Mouse (Mus musculus): ENCODE data around the gene Kdm4c. TPM values are rescaled to one million over a fixed set of nuclear protein-coding genes. Genes with fewer than 3 reads are reported as not detected.
A peak's percentile ranks its signal among the peaks of the same experiment; 100 is the strongest.
"Not testable (repeated sequence)": the region's sequence is repeated elsewhere in the genome, so short reads cannot be mapped to it uniquely, and the experiment has no call there.

Gene Kdm4c
- 5.3 and 6.0 TPM in 2 replicates for polyA plus RNA-seq (2015; fragmentation: Nextera tagmentation; extraction: Ambion mirVana)

DNA sequence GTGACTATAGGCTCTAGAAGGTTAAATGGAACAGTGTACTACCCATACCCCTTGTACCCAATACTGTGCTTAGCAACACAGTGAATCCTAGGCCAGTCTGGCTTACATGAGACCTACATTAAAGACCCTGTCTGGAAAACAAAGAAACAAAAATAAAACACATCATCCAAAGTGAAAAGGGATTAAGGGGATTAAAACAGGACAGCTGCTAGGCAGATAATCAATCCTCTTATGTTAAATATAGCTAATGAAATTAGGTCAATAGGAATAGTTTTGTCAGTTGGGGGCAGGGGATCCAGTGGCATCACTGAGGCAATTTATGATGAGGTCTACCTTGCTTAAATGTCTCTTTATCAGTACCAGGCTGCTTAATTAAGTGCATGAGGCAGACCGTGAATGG lies at the start of gene Kdm4c:
Kdm4c (plus strand) TSS at position 322 of the 400 bp plus-strand sequence.
- Histone ChIP-seq H3K27me3 (ENCODE audit: control insufficient read depth, insufficient read depth, low read depth, low read length) (no peaks in the 10 kb centered on the region), H3K36me3 (ENCODE audit: control insufficient read depth, insufficient read depth) (no peaks in the 10 kb centered on the region), H3K9me3 (replicated peaks; ENCODE audit: control insufficient read depth, low read length) (no peaks in the 10 kb centered on the region), H3K9ac (ENCODE audit: low read depth, low read length) (no peak within 1 kb of the TSS), H3K4me2 (ENCODE audit: low read depth, low read length) (no peak within 1 kb of the TSS), H3K4me3 (ENCODE audit: low read depth, low read length) (no peak within 1 kb of the TSS), H3K27ac (ENCODE audit: low read length) (no peak within 1 kb of the TSS), H3K4me1 (ENCODE audit: control insufficient read depth, low read depth, low read length) (no peaks in the 10 kb centered on the region)
- no peak for ATAC-seq (ENCODE audit: low read depth)
- 69% methylated on average over 1 of the region's 1 CpGs for WGBS (ENCODE audit: insufficient replicate concordance)

- H3K4me3 ChIP-seq (ENCODE audit: low read depth, low read length) = no peak overlapping the region
- no peaks in the 10 kb centered on the region for H3K27me3 ChIP-seq (ENCODE audit: control insufficient read depth, insufficient read depth, low read depth, low read length)
- H3K9ac ChIP-seq (ENCODE audit: low read depth, low read length) = no peak overlapping the region
- no peak overlapping the region for H3K27ac ChIP-seq (ENCODE audit: low read length)
- H3K36me3 ChIP-seq (ENCODE audit: control insufficient read depth, insufficient read depth) = no peaks in the 10 kb centered on the region
- H3K4me2 ChIP-seq (ENCODE audit: low read depth, low read length) = no peak overlapping the region
- H3K4me1 ChIP-seq (ENCODE audit: control insufficient read depth, low read depth, low read length) = no peaks in the 10 kb centered on the region
- no peak for ATAC-seq (ENCODE audit: low read depth)
- H3K9me3 ChIP-seq (replicated peaks; ENCODE audit: control insufficient read depth, low read length) = no peaks in the 10 kb centered on the region
Measured at GRCm38 (mm10) chr4:74201281-74201811, 41.0 kb upstream of the Kdm4c start.

- not testable (repeated sequence) for H3K4me2 ChIP-seq (ENCODE audit: low read depth, low read length); H3K27ac ChIP-seq (ENCODE audit: low read length); H3K4me3 ChIP-seq (ENCODE audit: low read depth, low read length); H3K27me3 ChIP-seq (ENCODE audit: control insufficient read depth, insufficient read depth, low read depth, low read length); H3K4me1 ChIP-seq (ENCODE audit: control insufficient read depth, low read depth, low read length); H3K36me3 ChIP-seq (ENCODE audit: control insufficient read depth, insufficient read depth); H3K9ac ChIP-seq (ENCODE audit: low read depth, low read length); H3K9me3 ChIP-seq (replicated peaks; ENCODE audit: control insufficient read depth, low read length); ATAC-seq (ENCODE audit: low read depth)
- WGBS (ENCODE audit: insufficient replicate concordance) = 56% methylated on average over 1 of the region's 1 CpGs
Measured at GRCm38 (mm10) chr4:74221780-74222179, 20.5 kb upstream of the Kdm4c start.

DNA sequence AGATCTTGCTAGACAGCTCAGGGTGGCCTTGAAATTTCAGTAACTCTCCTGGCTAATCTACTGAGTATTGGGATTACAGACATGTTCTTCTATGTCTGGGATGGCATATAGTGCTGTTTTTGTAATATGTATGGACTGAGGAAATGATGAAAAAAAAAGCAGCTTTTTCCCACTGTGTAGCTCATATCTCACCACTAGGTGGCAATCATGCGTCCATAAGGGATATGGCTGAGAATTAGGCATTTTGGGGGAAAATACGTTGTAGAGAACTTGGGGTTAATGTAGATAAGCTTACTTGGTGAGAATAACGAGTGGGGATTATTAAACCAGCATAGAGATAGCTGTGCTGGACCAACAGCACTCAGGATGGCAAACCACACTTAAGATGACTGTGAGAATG lies 19.9 kb upstream of the Kdm4c start:
- Histone ChIP-seq H3K36me3 (ENCODE audit: control insufficient read depth, insufficient read depth) (no peaks in the 10 kb centered on the region), H3K27ac (ENCODE audit: low read length) (no peak overlapping the region), H3K9ac (ENCODE audit: low read depth, low read length) (no peak overlapping the region), H3K27me3 (ENCODE audit: control insufficient read depth, insufficient read depth, low read depth, low read length) (no peaks in the 10 kb centered on the region), H3K9me3 (replicated peaks; ENCODE audit: control insufficient read depth, low read length) (no peaks in the 10 kb centered on the region), H3K4me3 (ENCODE audit: low read depth, low read length) (no peak overlapping the region), H3K4me2 (ENCODE audit: low read depth, low read length) (no peak overlapping the region), H3K4me1 (ENCODE audit: control insufficient read depth, low read depth, low read length) (no peaks in the 10 kb centered on the region)
- ATAC-seq (ENCODE audit: low read depth) = no peak
- WGBS (ENCODE audit: insufficient replicate concordance) = 7% methylated on average over 3 of the region's 3 CpGs

DNA sequence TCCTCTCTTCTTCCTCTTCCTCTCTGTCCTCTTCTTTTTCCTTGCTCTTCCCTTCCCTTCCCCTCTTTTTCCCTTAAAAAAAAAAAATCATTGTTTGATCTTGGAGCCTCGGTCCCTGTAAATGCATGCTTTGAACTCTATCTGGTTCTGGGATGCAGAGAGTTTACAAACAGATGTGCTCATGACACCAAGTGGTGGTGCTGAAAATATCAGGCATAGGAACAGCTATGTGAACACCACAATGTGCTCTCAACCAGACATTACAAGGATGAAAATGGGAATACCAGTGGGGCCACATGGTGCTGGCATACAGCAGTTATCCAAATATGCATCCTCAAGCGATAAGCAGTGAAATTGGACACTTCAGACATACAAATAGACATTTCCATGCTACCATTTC lies 18.1 kb upstream of the Kdm4c start:
- Histone ChIP-seq H3K9ac (ENCODE audit: low read depth, low read length) (no peak overlapping the region), H3K4me3 (ENCODE audit: low read depth, low read length) (no peak overlapping the region), H3K27me3 (ENCODE audit: control insufficient read depth, insufficient read depth, low read depth, low read length) (no peaks in the 10 kb centered on the region), H3K4me2 (ENCODE audit: low read depth, low read length) (no peak overlapping the region), H3K9me3 (replicated peaks; ENCODE audit: control insufficient read depth, low read length) (no peaks in the 10 kb centered on the region), H3K27ac (ENCODE audit: low read length) (no peak overlapping the region), H3K4me1 (ENCODE audit: control insufficient read depth, low read depth, low read length) (no peaks in the 10 kb centered on the region), H3K36me3 (ENCODE audit: control insufficient read depth, insufficient read depth) (no peaks in the 10 kb centered on the region)
- WGBS (ENCODE audit: insufficient replicate concordance) = 52% methylated on average over 2 of the region's 2 CpGs
- ATAC-seq (ENCODE audit: low read depth) = no peak

- ATAC-seq (ENCODE audit: low read depth) = no peak
- Histone ChIP-seq H3K4me2 (ENCODE audit: low read depth, low read length) (no peak overlapping the region), H3K36me3 (ENCODE audit: control insufficient read depth, insufficient read depth) (no peaks in the 10 kb centered on the region), H3K27me3 (ENCODE audit: control insufficient read depth, insufficient read depth, low read depth, low read length) (no peaks in the 10 kb centered on the region), H3K4me1 (ENCODE audit: control insufficient read depth, low read depth, low read length) (no peaks in the 10 kb centered on the region), H3K9me3 (replicated peaks; ENCODE audit: control insufficient read depth, low read length) (no peaks in the 10 kb centered on the region), H3K9ac (ENCODE audit: low read depth, low read length) (no peak overlapping the region), H3K4me3 (ENCODE audit: low read depth, low read length) (no peak overlapping the region), H3K27ac (ENCODE audit: low read length) (no peak overlapping the region)
- WGBS (ENCODE audit: insufficient replicate concordance) = 60% methylated on average over 4 of the region's 4 CpGs
Measured at GRCm38 (mm10) chr4:74230994-74231393, 11.3 kb upstream of the Kdm4c start.

DNA sequence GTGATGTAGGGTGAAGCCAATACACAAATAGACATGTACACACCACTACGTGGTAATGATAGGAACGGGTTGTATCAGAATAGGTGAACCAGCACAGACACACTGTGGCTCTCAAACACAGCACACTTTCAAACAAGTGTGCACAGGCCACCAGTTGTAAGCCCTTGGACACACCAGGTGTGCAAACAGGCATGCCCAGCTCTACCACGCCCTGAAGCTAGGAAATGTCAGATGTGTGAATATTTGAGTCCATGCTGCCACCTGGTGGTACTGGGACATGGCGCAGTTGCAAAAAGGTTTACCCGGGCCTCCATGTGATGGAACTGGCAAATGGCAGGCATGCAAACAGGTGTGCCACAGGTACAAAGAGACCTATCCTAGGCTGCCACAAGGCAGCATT lies 10.9 kb upstream of the Kdm4c start:
- Histone ChIP-seq H3K4me1 (ENCODE audit: control insufficient read depth, low read depth, low read length) (no peaks in the 10 kb centered on the region), H3K27me3 (ENCODE audit: control insufficient read depth, insufficient read depth, low read depth, low read length) (no peaks in the 10 kb centered on the region), H3K9me3 (replicated peaks; ENCODE audit: control insufficient read depth, low read length) (no peaks in the 10 kb centered on the region), H3K4me2 (ENCODE audit: low read depth, low read length) (no peak overlapping the region), H3K9ac (ENCODE audit: low read depth, low read length) (no peak overlapping the region), H3K36me3 (ENCODE audit: control insufficient read depth, insufficient read depth) (no peaks in the 10 kb centered on the region), H3K27ac (ENCODE audit: low read length) (no peak overlapping the region), H3K4me3 (ENCODE audit: low read depth, low read length) (no peak overlapping the region)
- ATAC-seq (ENCODE audit: low read depth) = no peak
- 52% methylated on average over 5 of the region's 5 CpGs for WGBS (ENCODE audit: insufficient replicate concordance)

DNA sequence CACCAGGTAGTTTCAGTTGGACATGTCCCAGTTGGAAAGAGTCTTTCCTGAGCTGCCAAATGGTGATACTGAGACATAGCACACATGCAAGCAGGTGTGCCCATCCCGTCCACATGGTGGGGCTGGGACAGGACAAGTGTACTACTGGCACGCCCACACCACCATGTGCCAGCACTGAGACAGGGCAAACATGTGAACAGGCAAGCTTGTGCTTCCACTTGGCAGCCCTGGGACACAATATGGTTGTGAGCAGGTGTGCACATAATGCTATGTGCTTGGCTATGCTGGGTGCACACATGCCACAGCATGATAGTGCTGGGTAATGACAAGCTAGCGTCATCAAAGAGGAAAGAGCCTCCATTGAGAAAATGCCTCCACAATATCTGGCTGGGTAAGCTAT lies 8.8 kb upstream of the Kdm4c start:
- Histone ChIP-seq H3K4me1 (ENCODE audit: control insufficient read depth, low read depth, low read length) (no peaks in the 10 kb centered on the region), H3K9ac (ENCODE audit: low read depth, low read length) (no peak overlapping the region), H3K4me3 (ENCODE audit: low read depth, low read length) (no peak overlapping the region), H3K36me3 (ENCODE audit: control insufficient read depth, insufficient read depth) (no peaks in the 10 kb centered on the region), H3K27ac (ENCODE audit: low read length) (no peak overlapping the region), H3K4me2 (ENCODE audit: low read depth, low read length) (no peak overlapping the region), H3K27me3 (ENCODE audit: control insufficient read depth, insufficient read depth, low read depth, low read length) (no peaks in the 10 kb centered on the region), H3K9me3 (replicated peaks; ENCODE audit: control insufficient read depth, low read length) (no peaks in the 10 kb centered on the region)
- no peak for ATAC-seq (ENCODE audit: low read depth)
- 72% methylated on average over 3 of the region's 3 CpGs for WGBS (ENCODE audit: insufficient replicate concordance)

DNA sequence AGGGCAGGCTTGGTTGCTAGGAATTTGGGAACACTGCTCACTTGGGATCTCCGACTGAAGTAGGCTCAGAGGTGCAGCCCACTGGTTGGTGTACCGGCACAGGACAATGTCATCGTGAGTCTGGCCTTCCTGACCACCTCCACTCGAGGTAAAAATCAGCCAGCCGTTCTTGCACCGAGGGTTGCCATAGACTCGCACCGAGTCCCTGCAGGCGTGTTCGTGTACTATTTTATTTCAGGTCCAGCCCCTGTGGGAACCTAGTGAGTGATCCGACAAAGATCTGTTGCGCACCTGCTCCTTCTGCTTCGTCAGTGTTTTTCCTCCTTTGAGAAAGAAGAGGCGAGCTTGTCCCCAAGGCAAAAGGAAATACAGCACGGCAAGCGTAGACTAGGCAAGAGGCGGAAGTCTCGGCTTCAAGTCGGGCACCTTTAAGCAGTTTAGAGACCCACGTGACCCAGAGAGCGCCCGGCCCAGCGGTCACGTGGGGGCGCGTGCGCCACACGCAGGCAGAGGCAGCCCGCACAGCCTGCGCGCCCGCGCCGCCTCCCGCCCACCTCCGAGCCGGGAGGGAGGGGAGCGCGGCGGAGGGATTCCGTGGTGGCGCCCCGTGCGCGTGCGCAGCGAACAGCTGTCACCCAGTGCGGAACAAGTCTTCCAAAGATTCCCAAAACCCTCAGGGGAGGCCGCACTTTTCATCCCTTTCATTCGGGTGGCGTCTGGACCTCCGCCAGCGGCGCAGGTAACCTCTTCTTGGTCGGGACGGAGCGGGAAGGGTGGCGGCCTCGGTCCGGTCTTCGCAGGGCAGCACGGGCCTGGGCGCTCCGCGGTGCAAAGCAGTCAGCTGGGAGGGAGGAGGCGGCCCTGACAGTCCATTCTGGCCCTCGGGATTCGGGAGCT lies 9.3 kb downstream of the Kdm4c start:
- Histone ChIP-seq H3K27me3 (ENCODE audit: control insufficient read depth, insufficient read depth, low read depth, low read length) (no peaks in the 10 kb centered on the region), H3K9ac (ENCODE audit: low read depth, low read length) (peak overlapping the region; percentile 94), H3K4me2 (ENCODE audit: low read depth, low read length) (peak overlapping the region; percentile 94), H3K27ac (ENCODE audit: low read length) (peak overlapping the region; percentile 81), H3K9me3 (replicated peaks; ENCODE audit: control insufficient read depth, low read length) (no peaks in the 10 kb centered on the region), H3K4me3 (ENCODE audit: low read depth, low read length) (peak overlapping the region; percentile 90), H3K4me1 (ENCODE audit: control insufficient read depth, low read depth, low read length) (peaks cover 5% of the 10 kb centered on the region; the same call in 1 of the 2 replicates), H3K36me3 (ENCODE audit: control insufficient read depth, insufficient read depth) (no peaks in the 10 kb centered on the region)
- WGBS (ENCODE audit: insufficient replicate concordance) = under 1% methylated on average over 62 of the region's 68 CpGs
- peak; percentile 98 for ATAC-seq (ENCODE audit: low read depth)
